Mouse (Mus musculus) liver, postnatal 0 days (tissue): ENCODE measurements around the gene Mmp24. TPM values are rescaled to one million over a fixed set of nuclear protein-coding genes. Genes with fewer than 3 reads are reported as not detected.

Experiments
- ATAC-seq: fragments of 200-750 bp; cut with Nextera tagmentation; 2 replicates; pipeline ENCODE4 v1.8.0; 2017; ENCODE audit warnings: mild to moderate bottlenecking, moderate library complexity
- DNase-seq: peaks from one replicate; pipeline ENCODE4 v3.0.0-alpha.2; 2016
- H3K27ac ChIP-seq: fragments of 300-500 bp; sonication (generic); 2 replicates; pipeline ENCODE4 v1.5.1; 2014; ENCODE audit warnings: antibody characterized with exemption, moderate library complexity, mild to moderate bottlenecking, low read depth
- H3K27me3 ChIP-seq: fragments of 300-500 bp; sonication (generic); 2 replicates; pipeline ENCODE4 v1.6.1; 2014; ENCODE audit warnings: low read length, control low read depth, mixed read lengths; ENCODE audit not compliant: insufficient read depth
- H3K36me3 ChIP-seq: fragments of 300-500 bp; sonication (generic); replicated peaks from 2 replicates; pipeline ENCODE4 v1.6.1; 2014; ENCODE audit warnings: mild to moderate bottlenecking, control low read depth, low read length, moderate library complexity, mixed read lengths; ENCODE audit not compliant: insufficient read depth
- H3K4me1 ChIP-seq: fragments of 300-500 bp; sonication (generic); 2 replicates; pipeline ENCODE4 v1.6.1; 2014; ENCODE audit warnings: antibody characterized with exemption, mild to moderate bottlenecking, control low read depth; ENCODE audit not compliant: insufficient read depth
- H3K4me2 ChIP-seq: fragments of 300-500 bp; sonication (generic); 2 replicates; pipeline ENCODE4 v1.6.1; 2014; ENCODE audit warnings: low read depth, mild to moderate bottlenecking, low read length, moderate library complexity, mixed read lengths
- H3K4me3 ChIP-seq: fragments of 300-500 bp; sonication (generic); 2 replicates; pipeline ENCODE4 v1.5.1; 2014; ENCODE audit warnings: low read depth, low read length
- H3K9ac ChIP-seq: fragments of 300-500 bp; sonication (generic); replicated peaks from 2 replicates; pipeline ENCODE4 v1.6.1; 2014; ENCODE audit warnings: mild to moderate bottlenecking, moderate library complexity
- H3K9me3 ChIP-seq: fragments of 300-500 bp; sonication (generic); 2 replicates; pipeline ENCODE4 v1.6.1; 2016; ENCODE audit warnings: mild to moderate bottlenecking, control low read depth, low read length, mixed read lengths
- CTCF ChIP-seq: sonication (generic); IDR thresholded peaks from 2 replicates; pipeline ENCODE4 v1.5.1; 2016; ENCODE audit warnings: antibody characterized with exemption, low read depth
- EP300 ChIP-seq: IDR thresholded peaks from 2 replicates; pipeline ENCODE4 v1.6.1; 2016; ENCODE audit warnings: antibody characterized with exemption, low read depth, mild to moderate bottlenecking
- WGBS: fragments of 180-500 bp; shearing (Covaris S2); extraction: QIAGEN DNeasy Blood & Tissue Kit; methylation state at CpG from one replicate; pipeline ENCODE4 v1.1.7; 2014; ENCODE audit not compliant: insufficient replicate concordance; 5-methylcytosine and 5-hydroxymethylcytosine counted together
- polyA plus RNA-seq: library from polyadenylated mRNA; unstranded; fragments of >200 nt; fragmentation: Nextera tagmentation; extraction: Ambion mirVana; gene quantifications from 2 replicates; pipeline ENCODE4 v1.2.1, GENCODE M21; 2015

Gene Mmp24
- polyA plus RNA-seq, 1 experiment from 2014 or later = not detected

GRCm38 (mm10) chr2:155860102-155860501, 85.0 kb downstream of the Mmp24 start:
- Histone ChIP-seq H3K27ac (no peak overlapping the region), H3K9ac (no peak overlapping the region), H3K9me3 (no peaks in the 10 kb centered on the region), H3K4me2 (no peak overlapping the region), H3K27me3 (no peaks in the 10 kb centered on the region), H3K4me1 (no peaks in the 10 kb centered on the region), H3K36me3 (peaks cover 10% of the 10 kb centered on the region; the same call in 1 of the 2 replicates), H3K4me3 (no peak overlapping the region)
- TF ChIP-seq EP300 (no peak), CTCF (no peak)
- no peak for ATAC-seq
- WGBS = 71% methylated on average over 7 of the region's 7 CpGs
- DNase-seq = no peak

- Histone ChIP-seq H3K27me3 (no peaks in the 10 kb centered on the region), H3K4me1 (no peaks in the 10 kb centered on the region), H3K9me3 (no peaks in the 10 kb centered on the region), H3K27ac (no peak overlapping the region), H3K4me3 (no peak overlapping the region), H3K36me3 (peaks cover 3% of the 10 kb centered on the region; the same call in 1 of the 2 replicates), H3K9ac (no peak overlapping the region), H3K4me2 (no peak overlapping the region)
- no peak for DNase-seq
- ATAC-seq = no peak
- no peak for TF ChIP-seq EP300
- no peak for TF ChIP-seq CTCF
- WGBS = 75% methylated on average over 6 of the region's 6 CpGs
These were observed 86.4 kb downstream of the Mmp24 start for GRCm38 (mm10) chr2:155861581-155861980.

- Histone ChIP-seq H3K4me1 (no peaks in the 10 kb centered on the region), H3K4me2 (no peak overlapping the region), H3K27ac (no peak overlapping the region), H3K9ac (no peak overlapping the region), H3K9me3 (no peaks in the 10 kb centered on the region), H3K4me3 (no peak overlapping the region), H3K36me3 (peaks cover 2% of the 10 kb centered on the region; the same call in 1 of the 2 replicates), H3K27me3 (no peaks in the 10 kb centered on the region)
- 89% methylated on average over 13 of the region's 13 CpGs for WGBS
- DNase-seq (no peak), ATAC-seq (no peak)
- TF ChIP-seq CTCF (no peak), EP300 (no peak)
These were observed 87.6 kb downstream of the Mmp24 start for GRCm38 (mm10) chr2:155862573-155863300.

- H3K27me3 ChIP-seq = no peaks in the 10 kb centered on the region
- H3K4me2 ChIP-seq = no peak overlapping the region
- no peaks in the 10 kb centered on the region for H3K9me3 ChIP-seq
- no peak overlapping the region for H3K27ac ChIP-seq
- 78% methylated on average over 11 of the region's 11 CpGs for WGBS
- H3K9ac ChIP-seq = no peak overlapping the region
- H3K36me3 ChIP-seq = peaks cover 2% of the 10 kb centered on the region; the same call in 1 of the 2 replicates
- DNase-seq (no peak), ATAC-seq (no peak)
- no peaks in the 10 kb centered on the region for H3K4me1 ChIP-seq
- no peak for TF ChIP-seq EP300
- no peak for TF ChIP-seq CTCF
- no peak overlapping the region for H3K4me3 ChIP-seq
These were observed 88.2 kb downstream of the Mmp24 start for GRCm38 (mm10) chr2:155863301-155863867.

Other genes starting within 250 kb of the Mmp24 start
- gene Gss, start 182.5 kb upstream of the Mmp24 start, polyA plus RNA-seq = 48.9 and 49.3 TPM in 2 replicates
- gene Myh7b, start 164.1 kb upstream of the Mmp24 start, polyA plus RNA-seq = 0.15 and 0.38 TPM in 2 replicates
- 41.5 and 43.2 TPM in 2 replicates for gene Trpc4ap, start 83.0 kb upstream of the Mmp24 start, polyA plus RNA-seq
- 28.4 and 30.2 TPM in 2 replicates for gene Edem2, start 45.9 kb upstream of the Mmp24 start, polyA plus RNA-seq
- not detected in 2 replicates for gene Gm17581, start 39.5 kb upstream of the Mmp24 start, polyA plus RNA-seq
- 1.1 and 1.7 TPM in 2 replicates for gene Procr, start 24.2 kb upstream of the Mmp24 start, polyA plus RNA-seq
- 6.6 and 7.5 TPM in 2 replicates for gene BC029722, start 44.1 kb downstream of the Mmp24 start, polyA plus RNA-seq
- 120 and 130 TPM in 2 replicates for gene Eif6, start 51.6 kb downstream of the Mmp24 start, polyA plus RNA-seq
- 0.15 and 0.19 TPM in 2 replicates for gene Fam83c, start 59.5 kb downstream of the Mmp24 start, polyA plus RNA-seq
- gene Uqcc1, start 155.0 kb downstream of the Mmp24 start, polyA plus RNA-seq = 29.3 and 31.7 TPM in 2 replicates
- gene Gm15557, start 165.4 kb downstream of the Mmp24 start, polyA plus RNA-seq = not detected in 2 replicates
- gene Gdf5, start 170.0 kb downstream of the Mmp24 start, polyA plus RNA-seq = not detected in 2 replicates
- gene Cep250, start 181.1 kb downstream of the Mmp24 start, polyA plus RNA-seq = 3.1 and 5.0 TPM in 2 replicates
- 0.64 and 0.90 TPM in 2 replicates for gene 6430550D23Rik, start 232.6 kb downstream of the Mmp24 start, polyA plus RNA-seq
- gene Ergic3, start 232.7 kb downstream of the Mmp24 start, polyA plus RNA-seq = 64.5 and 64.8 TPM in 2 replicates